Mouse (Mus musculus): Measurements from ENCODE around the gene Idua.

DNA sequence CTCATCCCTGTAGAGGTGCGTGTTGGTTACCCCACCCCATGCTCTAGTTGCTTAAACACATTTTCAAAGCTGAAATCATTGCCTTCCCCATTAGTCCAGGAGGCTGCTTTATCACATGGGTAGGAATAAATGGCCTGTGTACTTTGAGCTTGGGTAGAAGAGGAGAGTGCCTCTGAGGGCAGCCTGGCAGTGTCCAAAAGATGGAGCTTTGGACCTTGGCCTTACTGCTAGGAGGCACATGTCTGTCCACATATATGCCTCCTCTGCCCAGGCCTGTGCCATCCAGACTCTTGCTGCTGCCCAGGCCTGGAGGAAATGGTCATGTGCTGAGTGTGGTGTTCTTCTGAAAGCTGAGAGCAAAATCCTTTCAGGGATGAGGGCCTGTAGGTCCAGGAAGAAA, 48.3 kb downstream of the Idua start:
- TF ChIP-seq POLR2AphosphoS2 (IDR thresholded peaks at IDR 0.05; ENCODE audit: low read length) (no peak), ZNF384 (IDR thresholded peaks at IDR 0.05; ENCODE audit: low read depth, low read length) (no peak), EP300 (IDR thresholded peaks at IDR 0.05; ENCODE audit: low read depth in 1 of 2, low read length in 2 of 2) (no peak), MEF2A (IDR thresholded peaks at IDR 0.05; ENCODE audit: extremely low read depth, insufficient replicate concordance, low read depth, low read length, poor library complexity, severe bottlenecking) (no peak), TAL1 (IDR thresholded peaks at IDR 0.05; ENCODE audit: low read length) (no peak), TBP (IDR thresholded peaks at IDR 0.05; ENCODE audit: low read depth, low read length) (no peak), ETS1 (IDR thresholded peaks at IDR 0.05; ENCODE audit: low read depth, low read length) (no peak)

Measured in MEL (cell line).